Mouse (Mus musculus): Measurements from ENCODE around the gene Esrra.

Esrra gene

GRCm38 (mm10) chr19:6920741-6921636 lies 624 bp downstream of the Esrra start:
- DNase-seq (ENCODE audit: extremely low read depth, low read depth): no peak

GRCm38 (mm10) chr19:6919876-6920740 lies 1.5 kb downstream of the Esrra start:
- no peak for DNase-seq (ENCODE audit: extremely low read depth, low read depth)

- DNase-seq (ENCODE audit: extremely low read depth, low read depth): no peak
These were observed 2.2 kb downstream of the Esrra start for GRCm38 (mm10) chr19:6919431-6919830.

DNA sequence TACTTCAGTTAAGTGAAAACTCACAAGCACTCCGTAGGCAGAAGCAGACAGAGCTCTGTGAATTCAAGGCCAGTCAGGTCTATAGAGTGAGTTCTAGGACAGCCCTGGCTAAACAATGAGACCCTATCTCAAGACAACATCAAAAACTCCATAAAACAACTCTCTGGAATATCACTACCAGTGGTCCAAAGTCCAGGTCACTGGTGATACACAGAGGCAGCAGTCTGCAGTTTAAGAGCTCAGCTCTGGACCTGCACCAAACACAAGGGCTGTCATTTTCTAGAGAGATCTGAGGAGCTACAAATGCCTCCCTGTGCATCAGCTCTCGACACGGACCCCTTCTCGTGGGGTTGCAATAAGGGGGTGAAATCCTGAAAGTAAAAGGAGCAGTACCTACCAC lies 3.3 kb downstream of the Esrra start:
- no peak for DNase-seq (ENCODE audit: extremely low read depth, low read depth)

DNA sequence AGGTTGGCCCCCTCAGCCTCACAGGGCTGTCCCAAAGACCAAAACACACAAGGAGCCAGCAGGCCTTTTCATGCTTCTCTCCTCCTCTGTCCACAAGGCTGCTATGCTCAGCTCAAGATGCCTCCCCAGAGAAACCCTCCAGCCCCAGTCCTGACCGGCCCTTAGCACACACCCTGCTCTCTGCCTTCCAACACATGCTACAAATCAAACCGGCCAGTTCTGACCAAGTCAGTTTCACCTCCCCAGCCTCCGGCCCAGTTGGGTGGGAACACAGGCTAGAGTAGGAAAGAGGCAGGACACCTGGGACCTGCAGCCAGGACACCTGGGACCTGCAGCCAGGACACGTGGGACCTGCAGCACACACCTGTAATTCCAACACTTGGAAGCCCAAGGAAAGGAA lies 5.1 kb downstream of the Esrra start:
- DNase-seq (ENCODE audit: extremely low read depth, low read depth): no peak

DNA sequence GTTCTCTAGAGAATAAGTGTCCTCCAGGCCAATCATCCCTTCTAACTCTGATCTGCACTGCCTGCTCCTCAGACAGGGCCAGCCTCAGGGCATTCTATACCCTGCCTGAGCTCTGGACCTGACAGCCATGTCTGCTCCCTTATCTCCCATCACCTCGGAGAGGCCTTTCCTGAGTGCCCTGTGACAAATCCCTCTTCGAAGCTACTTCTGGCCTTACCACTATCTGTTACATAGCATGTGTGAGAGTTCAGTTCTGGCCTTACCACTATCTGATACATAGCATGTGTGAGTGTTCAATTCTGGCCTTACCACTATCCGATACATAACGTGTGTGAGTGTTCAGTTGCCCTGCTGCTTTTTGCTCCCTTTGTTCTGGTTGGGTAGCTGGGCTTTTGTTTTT lies 6.3 kb downstream of the Esrra start:
- DNase-seq (ENCODE audit: extremely low read depth, low read depth): no peak

DNA sequence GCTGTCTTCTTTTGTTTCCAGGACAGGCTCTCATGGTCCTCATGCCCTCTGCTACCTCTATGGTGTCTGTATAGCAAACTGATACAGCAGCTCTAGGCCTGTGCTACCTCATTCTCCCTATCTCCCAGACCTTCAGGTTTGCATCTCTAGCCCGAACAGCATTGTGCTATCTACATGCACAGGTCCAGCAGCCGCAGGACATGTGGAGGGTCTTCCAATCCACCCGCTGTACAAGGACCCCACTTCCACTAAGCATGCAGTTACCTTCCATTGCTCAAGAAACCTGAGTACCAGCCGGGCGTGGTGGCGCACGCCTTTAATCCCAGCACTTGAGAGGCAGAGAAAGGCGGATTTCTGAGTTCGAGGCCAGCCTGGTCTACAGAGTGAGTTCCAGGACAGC lies 7.1 kb downstream of the Esrra start:
- no peak for DNase-seq (ENCODE audit: extremely low read depth, low read depth)

- no peak for DNase-seq (ENCODE audit: extremely low read depth, low read depth)
These were observed 7.6 kb downstream of the Esrra start for GRCm38 (mm10) chr19:6913991-6914390.

- DNase-seq (ENCODE audit: extremely low read depth, low read depth): no peak
These were observed 8.6 kb downstream of the Esrra start for GRCm38 (mm10) chr19:6913036-6913435.

DNA sequence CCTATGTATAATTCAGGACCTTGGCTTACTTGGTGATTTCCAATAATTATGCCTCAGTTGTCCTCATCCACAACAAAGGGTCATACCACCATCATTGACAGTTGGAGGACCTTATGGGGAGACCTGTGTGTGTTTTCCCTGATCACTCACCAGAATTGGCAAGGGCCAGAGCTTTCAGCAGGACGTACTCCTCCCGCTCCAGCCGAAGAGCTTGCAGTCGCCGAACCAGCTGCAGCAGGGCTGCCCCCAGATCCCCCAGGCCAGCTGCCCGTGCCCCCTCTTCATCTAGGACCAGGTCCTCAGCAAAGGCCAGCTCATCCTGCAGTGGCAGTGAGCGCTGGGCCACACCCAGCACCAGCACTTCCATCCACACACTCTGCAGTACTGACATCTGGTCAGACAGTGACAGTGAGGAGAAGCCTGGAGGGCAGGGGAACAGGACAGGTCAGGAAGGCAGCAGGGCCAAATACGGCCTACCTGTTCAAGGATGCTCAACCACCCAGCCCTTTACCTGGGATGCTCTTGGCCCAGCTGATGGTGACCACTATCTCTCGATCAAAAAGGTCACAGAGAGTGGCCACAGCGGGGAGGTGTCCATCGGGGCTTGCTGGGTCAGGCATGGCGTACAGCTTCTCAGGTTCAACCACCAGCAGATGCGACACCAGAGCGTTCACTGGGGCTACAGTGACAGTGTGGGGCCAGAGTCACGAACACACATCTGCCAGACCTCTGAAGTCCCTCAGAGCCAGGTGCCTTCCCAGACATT lies 9.2 kb downstream of the Esrra start:
- DNase-seq (ENCODE audit: extremely low read depth, low read depth): no peak

DNA sequence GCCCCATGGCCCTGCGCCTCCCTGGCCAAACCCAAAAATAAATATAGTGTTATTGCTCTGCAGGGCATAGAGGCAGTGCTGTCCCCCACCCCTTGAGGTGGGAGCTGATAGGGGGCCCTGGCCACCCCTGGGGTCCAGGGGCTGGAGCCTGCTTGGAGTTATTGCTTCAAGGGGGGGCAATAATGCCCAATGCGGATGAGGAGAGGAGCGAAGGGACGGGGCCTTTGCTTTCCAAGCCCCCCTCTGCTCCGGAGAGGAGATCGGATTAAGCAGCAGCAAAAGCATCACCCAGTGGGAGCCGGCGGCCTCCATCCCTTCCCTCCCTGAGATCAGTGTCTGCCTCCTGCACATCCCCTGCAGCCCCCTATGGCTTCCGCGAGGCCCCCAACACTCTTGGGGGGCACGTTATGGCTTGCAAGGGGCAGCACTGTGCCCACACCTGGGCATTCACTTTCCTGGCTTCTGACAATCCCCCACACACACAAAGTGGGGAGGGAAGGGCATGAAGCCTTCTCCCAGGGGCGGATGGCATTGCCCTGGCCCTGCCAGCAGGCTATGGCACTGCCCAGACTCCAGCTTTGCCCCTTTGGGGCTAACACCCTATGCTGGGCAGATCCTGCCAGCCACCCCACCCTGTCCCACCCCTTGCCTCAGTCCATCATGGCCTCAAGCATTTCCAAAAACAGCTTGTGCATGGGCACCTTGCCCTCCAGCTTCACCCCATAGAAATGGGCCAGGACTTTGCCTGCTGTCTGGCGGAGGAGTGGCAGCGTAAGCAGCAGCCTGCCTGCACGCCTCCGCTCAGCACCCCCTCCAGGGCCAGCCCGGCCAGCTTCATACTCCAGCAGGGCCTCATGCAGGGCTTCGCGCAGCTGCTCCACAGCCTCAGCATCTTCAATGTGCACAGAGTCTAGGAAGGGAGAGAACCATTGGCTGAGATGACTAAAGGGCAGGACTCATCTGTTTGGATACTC lies 10.2 kb downstream of the Esrra start:
- no peak for DNase-seq (ENCODE audit: extremely low read depth, low read depth)

DNA sequence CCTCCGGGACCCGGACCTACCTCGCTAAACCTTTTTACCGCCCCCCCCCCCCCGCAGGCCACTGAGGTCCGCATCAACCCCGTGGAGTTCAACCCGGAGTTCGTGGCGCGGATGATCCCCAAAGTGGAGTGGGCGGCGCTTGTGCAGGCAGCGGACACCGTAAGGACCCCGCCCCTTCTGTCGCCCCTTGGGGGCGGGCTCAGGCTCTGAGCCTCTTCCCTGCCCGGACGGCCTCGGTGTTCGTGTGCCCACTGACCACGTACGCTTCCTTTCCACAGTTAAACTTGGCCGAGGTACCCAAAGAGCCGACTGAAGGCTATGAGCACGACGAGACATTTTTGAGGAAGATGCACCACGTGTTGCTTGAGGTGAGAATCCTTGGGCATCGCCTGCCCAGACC lies 11.3 kb downstream of the Esrra start:
- DNase-seq (ENCODE audit: extremely low read depth, low read depth): peak; percentile 21

DNA sequence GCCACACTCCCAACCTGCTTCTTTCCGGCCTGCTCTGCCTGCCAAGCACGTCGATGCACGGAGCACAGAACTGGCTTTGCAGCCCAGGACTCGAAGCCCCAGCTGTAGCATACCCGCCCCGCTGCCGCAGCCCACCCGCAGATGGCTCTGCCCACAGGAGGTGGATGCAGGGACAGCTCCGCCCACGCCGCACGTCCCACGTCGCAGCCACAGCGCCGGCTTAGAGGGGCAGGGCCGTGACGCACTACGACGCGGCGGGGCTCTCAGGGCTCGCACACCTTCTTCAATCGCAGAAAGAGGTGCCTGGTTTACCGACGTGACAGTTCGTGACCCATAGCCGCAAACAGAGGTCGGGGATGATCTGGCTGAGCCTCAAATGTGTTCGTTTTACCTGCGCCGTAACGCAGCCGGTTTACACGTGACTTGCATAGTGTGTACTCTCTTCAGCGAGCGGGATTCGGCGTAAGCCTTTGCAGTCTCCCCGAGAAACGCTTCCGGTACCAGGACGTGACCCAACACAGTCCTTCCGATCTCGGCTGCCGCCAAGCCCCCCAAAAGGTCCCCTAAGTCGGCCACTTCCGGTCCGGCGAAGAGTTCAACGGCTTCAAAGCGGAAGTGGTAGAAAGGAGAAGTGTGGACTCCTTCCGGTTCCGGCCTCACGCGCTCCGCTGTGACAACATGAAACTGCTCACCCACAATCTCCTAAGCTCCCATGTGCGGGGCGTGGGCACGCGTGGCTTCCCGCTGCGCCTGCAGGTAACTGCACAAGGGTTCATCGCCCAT lies 11.9 kb downstream of the Esrra start, which contains the start of the genes Trmt112 and Prdx5:
Trmt112 (plus strand) TSS at position 192 of the 783 bp plus-strand sequence.
Prdx5 (minus strand) TSS at position 600 of the 783 bp plus-strand sequence.
- peak; percentile 97 for DNase-seq (ENCODE audit: extremely low read depth, low read depth)

GRCm38 (mm10) chr19:6909021-6909420 lies 12.6 kb downstream of the Esrra start:
- no peak for DNase-seq (ENCODE audit: extremely low read depth, low read depth)

DNA sequence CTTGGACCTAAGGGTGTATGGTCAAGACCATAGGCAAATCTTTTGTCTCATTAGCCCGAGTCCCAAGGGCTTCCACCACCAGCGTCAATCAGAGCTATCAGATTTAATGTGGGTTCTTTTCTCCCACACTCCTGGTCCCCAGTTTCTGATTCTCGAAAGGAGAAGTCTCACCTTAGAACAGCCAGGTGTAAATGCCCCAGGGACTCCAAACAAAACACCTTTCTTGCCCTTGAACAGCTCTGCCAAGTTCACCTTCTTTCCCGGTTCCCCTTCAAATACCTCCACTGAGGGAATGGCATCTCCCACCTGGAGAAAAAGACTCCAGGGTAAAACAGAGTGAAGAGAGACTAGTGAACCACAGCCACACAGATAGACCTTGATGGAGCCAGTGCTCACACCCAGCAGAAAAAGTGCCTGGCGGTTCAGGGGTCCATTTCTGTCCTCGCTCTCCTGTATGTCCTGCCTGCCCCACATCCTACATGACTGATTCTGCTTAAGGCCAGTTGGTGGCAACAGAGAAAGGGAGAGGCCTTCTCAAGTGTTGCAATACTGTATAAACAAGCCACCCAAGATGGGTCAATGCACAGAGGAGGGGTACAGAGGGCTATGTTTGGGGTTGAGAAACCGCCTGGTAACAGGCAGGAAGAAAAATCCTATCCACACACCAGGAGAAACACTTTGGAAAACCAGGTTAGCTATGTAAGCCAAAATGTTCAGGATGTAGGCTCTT lies 13.6 kb downstream of the Esrra start:
- DNase-seq (ENCODE audit: extremely low read depth, low read depth): no peak

- DNase-seq (ENCODE audit: extremely low read depth, low read depth): no peak
These were observed 14.5 kb downstream of the Esrra start for GRCm38 (mm10) chr19:6907094-6907493.

GRCm38 (mm10) chr19:6906199-6906598 lies 15.4 kb downstream of the Esrra start:
- no peak for DNase-seq (ENCODE audit: extremely low read depth, low read depth)

DNA sequence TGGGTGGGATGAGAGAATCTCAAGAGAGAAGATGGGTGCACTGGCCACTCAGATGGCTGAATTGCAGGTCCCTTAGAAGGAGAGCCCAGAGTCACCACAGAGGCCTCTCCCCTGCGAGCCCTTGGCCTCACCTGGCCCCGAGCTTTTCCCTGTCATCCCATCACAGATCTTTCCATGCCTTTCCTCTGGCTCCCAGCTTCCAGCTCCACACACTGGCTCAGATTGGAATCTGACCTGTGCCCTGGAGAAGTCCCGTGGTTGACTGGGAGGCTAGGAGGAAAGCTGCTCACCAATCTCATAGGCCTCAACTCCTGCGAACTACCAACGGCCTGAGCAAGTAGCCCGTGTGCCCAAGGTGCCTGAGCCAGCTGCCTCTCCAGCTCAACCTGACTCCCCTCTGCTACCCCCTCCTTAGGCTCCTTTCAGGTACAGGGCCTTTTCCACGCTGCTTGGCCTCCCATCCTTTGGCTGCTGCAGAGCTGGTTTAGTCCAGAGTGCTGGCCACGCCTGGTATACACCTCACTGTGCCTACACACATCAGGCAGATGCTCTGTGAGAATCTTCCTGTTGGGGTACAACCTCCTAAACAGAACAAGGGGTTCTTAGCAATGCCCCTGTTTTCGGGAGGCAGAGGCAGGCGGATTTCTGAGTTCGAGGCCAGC lies 16.0 kb downstream of the Esrra start:
- DNase-seq (ENCODE audit: extremely low read depth, low read depth): no peak

Data from MEL-GATA-1-ER (cell line).